11 mouse cellular contexts compared by ENCODE assay signal in genomic region chr6:143153751-143154494, GRCm38 (mm10). TPM values are rescaled to one million over a fixed set of nuclear protein-coding genes. Genes with fewer than 3 reads are reported as not detected.
DNase-seq lines count a peak whose midpoint lies in the region; ATAC-seq and TF ChIP-seq lines count a peak whose summit lies in the region.
"Had no signal": no experiment of that assay in that cellular context is flagged by ENCODE, and none has a peak within 500 bp of the region (broad histone marks: within the 10 kb centered on the region; RNA-seq: fewer than 3 reads in every experiment).

No protein-coding gene starts in this region.

- peak; percentile 53 for TF ChIP-seq EP300 in liver, postnatal 0 days (IDR thresholded peaks at IDR 0.05; ENCODE audit: low read depth)

- DNase-seq in kidney, adult 18-20 months: peak; percentile 49
- no peak for DNase-seq in kidney, adult 9 months
- peak; percentile 63 to 65 for DNase-seq in B cell, adult 2 months
- DNase-seq in liver, postnatal 0 days: peak; percentile 36
- DNase-seq in ovary, postnatal 36 days (ENCODE audit: low spot score): no peak
- DNase-seq in adrenal gland, postnatal 4 days (ENCODE audit: low spot score in 2 of 2): no peak

- H3K9ac ChIP-seq in liver, postnatal 0 days (replicated peaks): no peak overlapping the region
- H3K9ac ChIP-seq: hindbrain, embryonic 13.5 days; neural tube, embryonic 12.5 days had no signal

- no peak for TF ChIP-seq CTCF in liver, postnatal 0 days (IDR thresholded peaks at IDR 0.05; ENCODE audit: low read depth)

- H3K4me3 ChIP-seq in liver, postnatal 0 days (ENCODE audit: low read depth, low read length): no peak overlapping the region
- H3K4me3 ChIP-seq: hindbrain, embryonic 13.5 days; neural tube, embryonic 12.5 days had no signal

- H3K4me1 ChIP-seq in liver, postnatal 0 days (ENCODE audit: insufficient read depth): peaks cover 28% of the 10 kb centered on the region

- WGBS in liver, postnatal 0 days (ENCODE audit: insufficient replicate concordance): 50% methylated on average over 10 of the region's 10 CpGs

- H3K27me3 ChIP-seq in liver, postnatal 0 days (ENCODE audit: insufficient read depth, low read length): no peaks in the 10 kb centered on the region
- H3K27me3 ChIP-seq: hindbrain, embryonic 13.5 days had no signal

- no peak overlapping the region for H3K4me2 ChIP-seq in liver, postnatal 0 days (ENCODE audit: low read depth, low read length)
- H3K4me2 ChIP-seq: hindbrain, embryonic 13.5 days; neural tube, embryonic 12.5 days had no signal

- no peaks in the 10 kb centered on the region for H3K36me3 ChIP-seq in liver, postnatal 0 days (replicated peaks; ENCODE audit: insufficient read depth, low read length)
- H3K36me3 ChIP-seq: hindbrain, embryonic 13.5 days; neural tube, embryonic 12.5 days had no signal

- H3K27ac ChIP-seq in liver, postnatal 0 days (ENCODE audit: low read depth): peak overlapping the region; percentile 89
- H3K27ac ChIP-seq: hindbrain, embryonic 13.5 days; macrophage; neural tube, embryonic 12.5 days had no signal

- ATAC-seq in hematopoietic stem cell, adult 5-6 weeks (replicated peaks in 1 of 2; ENCODE audit: insufficient read depth in 1 of 2, low FRiP score in 2 of 2, low TSS enrichment in 1 of 2, low read depth in 1 of 2, poor library complexity in 2 of 2, severe bottlenecking in 2 of 2): peak; percentile 58 to 76
- peak; percentile 75 for ATAC-seq in liver, postnatal 0 days
- ATAC-seq in megakaryocyte-erythroid progenitor cell, adult 5-6 weeks (replicated peaks; ENCODE audit: low FRiP score, low TSS enrichment, poor library complexity, severe bottlenecking): no peak

- H3K9me3 ChIP-seq in liver, postnatal 0 days (ENCODE audit: low read length): no peaks in the 10 kb centered on the region
- H3K9me3 ChIP-seq: hindbrain, embryonic 13.5 days; neural tube, embryonic 12.5 days had no signal

RNA-seq across cellular contexts. Expression of gene Etnk1, which starts 13.1 kb away (rescaled TPM):
- total RNA-seq in hematopoietic stem cell, adult 5-6 weeks (2017): 110 and 119 TPM in 2 replicates
- 6.5 and 6.9 TPM in 2 replicates for polyA plus RNA-seq in liver, postnatal 0 days (2015; fragmentation: Nextera tagmentation; extraction: Ambion mirVana)
- 65.0 and 74.2 TPM in 2 replicates for total RNA-seq in megakaryocyte-erythroid progenitor cell, adult 5-6 weeks (2014; fragmentation: Nextera tagmentation)
- total RNA-seq in megakaryocyte-erythroid progenitor cell, adult 5-6 weeks (2017): 86.4 and 108 TPM in 2 replicates
- total RNA-seq in adrenal gland, postnatal 4 days (2021): 100 to 1,000 TPM; 102 to 108 TPM

RNA-seq across cellular contexts. Expression of gene C2cd5, which starts 54.0 kb away (rescaled TPM):
- 43.1 and 45.3 TPM in 2 replicates for total RNA-seq in hematopoietic stem cell, adult 5-6 weeks (2017)
- polyA plus RNA-seq in liver, postnatal 0 days (2015; fragmentation: Nextera tagmentation; extraction: Ambion mirVana): 7.2 and 7.9 TPM in 2 replicates
- total RNA-seq in megakaryocyte-erythroid progenitor cell, adult 5-6 weeks (2014; fragmentation: Nextera tagmentation): 57.8 and 81.5 TPM in 2 replicates
- total RNA-seq in megakaryocyte-erythroid progenitor cell, adult 5-6 weeks (2017): 24.6 TPM in 2 replicates
- 10 to 100 TPM; 33.6 to 37.2 TPM for total RNA-seq in adrenal gland, postnatal 4 days (2021)

Comparison
In these comparisons a context has a peak if more than half of its experiments do, and no peak if none do; other contexts are left out.
1. DNase-seq: peak in kidney, adult 18-20 months (single experiment), B cell, adult 2 months (2 of 2) and liver, postnatal 0 days (single experiment); none in kidney, adult 9 months (single experiment), ovary, postnatal 36 days (single experiment) and adrenal gland, postnatal 4 days (0 of 2).